Mouse (Mus musculus): Measurements from ENCODE around the gene Lrrc36.

Gene Lrrc36

GRCm38 (mm10) chr8:105466700-105467291 is 53.4 kb downstream of the Lrrc36 start:
- DNase-seq (ENCODE audit: low spot score in 2 of 2), result peak in 1 of 2 experiments; percentile 62

DNA sequence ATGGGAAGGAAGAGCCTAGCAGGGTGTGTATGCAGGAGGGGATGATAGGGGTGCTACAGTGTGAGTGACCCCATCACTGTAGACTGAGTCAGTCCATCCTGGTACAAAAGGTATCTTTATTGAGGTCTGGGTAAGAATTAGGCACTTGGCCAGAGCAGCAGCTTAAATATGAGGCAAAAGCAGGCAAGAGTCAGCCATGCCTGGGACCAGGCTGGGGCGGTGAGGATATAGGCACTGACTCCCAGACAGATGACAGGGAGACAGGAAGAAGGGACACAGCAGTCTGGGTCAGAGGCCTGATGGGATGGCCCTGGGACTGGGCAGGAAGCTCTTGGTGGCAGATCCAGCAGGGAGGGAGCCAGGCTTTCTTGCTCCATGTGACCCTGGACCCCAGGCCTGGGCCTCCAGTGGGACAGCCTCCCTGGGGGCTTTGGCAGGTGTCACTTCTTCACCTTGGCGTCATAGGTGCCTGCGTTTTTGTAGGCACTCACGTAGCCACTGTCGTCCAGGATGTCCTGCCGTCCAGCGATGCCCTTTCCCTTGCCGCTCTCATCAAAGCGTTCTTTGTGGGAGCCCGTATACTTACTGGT is 54.1 kb downstream of the Lrrc36 start:
- no peak for DNase-seq (ENCODE audit: low spot score in 2 of 2)

- DNase-seq (ENCODE audit: low spot score in 2 of 2), result no peak
Observed at GRCm38 (mm10) chr8:105468002-105468720, 54.8 kb downstream of the Lrrc36 start.

DNA sequence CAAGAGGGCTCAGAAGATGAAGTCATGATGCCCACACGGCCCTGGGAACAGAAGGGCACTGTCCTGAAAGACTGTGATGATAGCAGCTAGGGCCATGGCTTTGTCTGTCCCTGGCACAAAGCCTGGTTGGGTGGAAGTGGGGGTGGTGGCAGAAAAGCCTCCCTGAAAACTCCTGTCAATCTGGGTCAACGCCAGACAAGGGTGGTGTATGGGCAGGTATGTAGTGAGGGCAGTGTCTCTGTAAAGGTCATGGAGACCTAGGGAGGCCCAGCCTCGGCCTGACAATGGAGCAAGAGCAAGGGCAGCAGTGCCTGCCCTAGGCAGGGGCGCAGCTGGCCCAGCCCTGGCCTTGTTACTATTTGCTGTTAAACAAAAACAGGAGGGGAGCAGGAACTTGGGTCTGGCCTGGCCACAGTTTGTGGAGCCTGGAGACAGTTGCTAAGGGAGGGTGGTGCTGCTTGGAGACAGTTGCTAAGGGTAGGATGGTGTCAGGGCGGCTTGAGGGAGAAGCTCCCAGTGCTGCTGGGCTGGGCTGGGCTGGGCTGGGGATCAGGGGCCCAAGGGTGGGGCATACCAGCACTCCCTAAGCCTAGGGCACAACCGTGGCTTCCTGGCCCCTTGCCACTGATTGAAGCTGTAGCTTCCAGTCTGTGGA is 55.8 kb downstream of the Lrrc36 start:
- peak in 1 of 2 experiments; percentile 62 for DNase-seq (ENCODE audit: low spot score in 2 of 2)

- DNase-seq (ENCODE audit: low spot score in 2 of 2), result no peak
Observed at GRCm38 (mm10) chr8:105469816-105470215, 56.4 kb downstream of the Lrrc36 start.

GRCm38 (mm10) chr8:105470262-105470661 is 56.9 kb downstream of the Lrrc36 start:
- DNase-seq (ENCODE audit: low spot score in 2 of 2), result no peak

DNA sequence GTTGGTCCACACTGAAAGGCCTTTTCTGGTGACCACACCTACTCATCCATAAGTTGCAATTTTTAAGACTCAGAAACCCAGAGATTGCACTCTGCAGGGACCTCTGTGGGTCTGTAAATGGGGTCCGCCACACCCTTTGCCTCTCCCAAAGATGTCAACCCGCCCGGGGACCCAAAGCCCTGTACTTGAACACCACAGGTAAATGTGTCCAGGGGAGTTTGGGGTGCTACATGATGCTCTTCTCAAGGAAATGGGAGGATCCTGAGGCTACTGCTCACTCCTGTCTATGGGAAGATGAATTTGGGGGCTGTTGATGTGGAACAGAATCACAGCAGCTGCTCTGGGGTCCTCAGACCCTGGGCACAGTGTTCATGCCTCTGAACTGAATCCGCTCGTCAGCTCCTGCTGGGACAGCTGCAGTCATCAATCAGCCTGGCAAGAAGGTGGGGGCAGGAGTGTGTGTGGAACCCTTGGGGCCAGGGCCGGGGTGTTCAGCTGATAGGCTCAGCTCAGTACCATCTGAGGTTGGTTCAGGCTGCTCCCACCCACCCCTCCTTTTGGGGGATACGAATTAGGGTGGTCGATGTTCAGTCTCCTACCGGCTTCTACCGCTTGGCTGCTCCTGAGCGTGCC is 57.4 kb downstream of the Lrrc36 start:
- DNase-seq (ENCODE audit: low spot score in 2 of 2), result no peak

DNA sequence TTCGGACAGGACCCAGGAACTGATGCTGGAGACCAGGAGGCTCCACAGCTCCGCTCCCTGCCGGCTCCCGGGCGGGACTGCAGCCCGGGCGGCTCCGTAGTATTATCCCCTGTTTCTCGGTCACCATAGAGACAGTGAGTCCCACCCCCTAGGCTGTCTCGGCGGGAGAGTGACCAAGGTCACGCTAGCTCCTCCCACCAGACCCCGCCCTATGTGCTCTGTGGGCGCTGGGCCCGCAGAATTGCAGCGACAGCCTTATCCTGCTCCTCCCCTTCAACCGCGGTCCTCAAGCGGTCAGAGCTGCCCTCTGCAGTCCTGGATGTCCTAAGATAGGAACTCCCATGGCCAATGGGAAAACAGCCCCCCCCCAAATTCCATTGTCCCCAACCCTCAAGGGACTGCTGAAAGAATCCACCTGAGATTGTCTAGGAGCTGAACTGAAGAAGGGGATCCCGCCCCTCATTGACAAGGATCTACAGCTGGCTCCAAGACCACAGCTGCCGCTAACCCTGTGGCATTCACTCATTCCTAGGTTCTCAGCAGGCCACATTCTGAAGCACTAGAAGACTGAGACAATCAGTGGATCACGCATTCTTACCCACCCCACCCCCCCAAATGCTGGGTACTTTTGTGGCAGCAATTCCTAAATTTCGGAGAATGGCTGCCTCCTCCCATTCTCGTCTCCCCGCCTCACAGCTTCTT is 58.1 kb downstream of the Lrrc36 start, which contains the start of gene Tppp3:
Tppp3 (minus strand) TSS at position 213 of the 702 bp plus-strand sequence.
- peak; percentile 67 to 80 for DNase-seq (ENCODE audit: low spot score in 2 of 2)

DNA sequence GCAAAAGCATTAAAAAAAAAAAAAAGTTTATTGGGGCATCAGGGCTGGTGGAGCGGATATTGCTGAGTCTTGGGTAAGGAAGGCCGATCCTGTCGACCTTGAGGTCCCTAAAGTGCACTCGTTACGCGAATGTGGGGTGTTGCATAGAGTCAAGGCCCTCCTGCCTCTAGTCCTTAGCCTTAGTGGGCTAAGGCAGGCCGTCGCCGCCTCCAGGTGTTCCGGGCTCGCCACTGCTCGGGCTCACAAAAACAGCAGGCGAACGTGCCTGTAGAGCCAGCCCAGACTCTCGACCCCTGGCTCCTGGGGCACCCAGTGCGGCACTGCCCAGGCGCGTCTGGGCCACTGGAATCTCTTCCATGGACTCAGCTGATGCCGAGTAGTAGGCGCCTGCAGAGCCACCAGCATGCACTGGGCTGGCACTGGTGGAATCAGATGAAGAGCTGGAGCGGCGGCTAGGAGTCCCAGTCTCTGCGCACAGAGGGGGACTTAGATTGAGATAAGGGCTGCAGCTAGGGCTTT is 59.1 kb downstream of the Lrrc36 start:
- DNase-seq (ENCODE audit: low spot score in 2 of 2), result no peak

- DNase-seq (ENCODE audit: low spot score in 2 of 2), result no peak
Observed at GRCm38 (mm10) chr8:105472983-105473382, 59.6 kb downstream of the Lrrc36 start.

DNA sequence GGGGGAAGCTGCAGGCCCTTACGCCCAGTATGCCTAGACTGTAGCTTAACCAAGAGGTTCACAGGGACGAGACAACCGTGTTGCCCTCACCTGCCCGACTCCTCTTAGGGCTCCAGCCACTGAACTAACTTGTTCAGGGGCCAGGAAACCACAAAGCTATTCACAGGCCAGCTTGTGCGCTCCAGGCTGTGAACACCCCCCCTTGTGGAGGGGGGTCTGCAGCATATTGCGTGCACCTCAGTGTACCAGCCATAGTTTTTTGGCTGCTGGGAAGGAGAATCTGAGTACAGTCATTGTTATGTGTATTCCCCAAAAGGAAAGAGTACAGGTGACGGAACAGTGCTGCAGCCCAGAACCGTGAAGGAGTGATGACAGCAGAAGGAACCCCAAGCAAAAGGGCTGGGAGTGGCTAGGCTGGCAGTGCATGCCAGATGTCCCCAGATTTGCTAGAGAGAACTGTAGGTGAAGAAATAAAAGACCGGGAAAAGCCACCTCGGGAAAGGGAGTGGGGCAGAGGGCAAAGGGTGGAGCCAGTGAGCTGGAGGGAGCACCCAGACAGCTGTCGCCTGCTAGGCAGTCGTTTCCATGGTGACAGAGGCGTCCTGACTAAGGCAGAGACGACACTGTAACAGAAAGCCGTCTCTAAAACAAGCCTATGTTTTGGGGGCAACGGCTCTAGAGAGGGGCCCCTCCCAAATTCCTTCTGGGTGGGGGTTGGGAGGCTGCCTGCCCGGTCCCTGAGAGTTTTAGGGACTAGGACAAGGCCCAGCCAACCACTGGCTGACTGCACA is 60.6 kb downstream of the Lrrc36 start:
- no peak for DNase-seq (ENCODE audit: low spot score in 2 of 2)

- DNase-seq (ENCODE audit: low spot score in 2 of 2), result no peak
Observed at GRCm38 (mm10) chr8:105474680-105475079, 61.3 kb downstream of the Lrrc36 start.

GRCm38 (mm10) chr8:105475254-105475653 is 61.9 kb downstream of the Lrrc36 start:
- no peak for DNase-seq (ENCODE audit: low spot score in 2 of 2)

- no peak for DNase-seq (ENCODE audit: low spot score in 2 of 2)
Observed at GRCm38 (mm10) chr8:105475742-105476141, 62.4 kb downstream of the Lrrc36 start.

DNA sequence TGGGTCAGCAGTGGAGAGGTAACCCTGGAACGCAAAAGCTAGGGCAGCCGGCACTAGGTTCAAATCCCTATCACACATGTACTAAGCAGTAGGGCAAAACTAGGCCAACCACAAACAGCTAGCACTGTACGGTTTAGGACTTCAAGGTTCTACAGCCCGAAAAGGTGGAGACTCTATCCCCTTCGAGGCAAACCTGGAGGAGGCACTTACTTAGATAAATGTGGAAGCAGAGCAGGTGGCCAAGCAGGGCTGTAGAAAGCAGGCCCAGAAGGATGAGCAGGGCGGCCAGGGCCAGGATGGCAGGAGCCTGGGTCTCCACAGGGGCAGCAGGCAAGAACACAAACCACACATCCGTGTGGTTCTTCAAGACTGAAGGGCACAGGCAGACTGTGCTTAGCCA is 62.8 kb downstream of the Lrrc36 start:
- DNase-seq (ENCODE audit: low spot score in 2 of 2), result no peak

- DNase-seq (ENCODE audit: low spot score in 2 of 2), result no peak
Observed at GRCm38 (mm10) chr8:105476628-105477413, 63.5 kb downstream of the Lrrc36 start.

GRCm38 (mm10) chr8:105477792-105478191 is 64.4 kb downstream of the Lrrc36 start:
- no peak for DNase-seq (ENCODE audit: low spot score in 2 of 2)

DNA sequence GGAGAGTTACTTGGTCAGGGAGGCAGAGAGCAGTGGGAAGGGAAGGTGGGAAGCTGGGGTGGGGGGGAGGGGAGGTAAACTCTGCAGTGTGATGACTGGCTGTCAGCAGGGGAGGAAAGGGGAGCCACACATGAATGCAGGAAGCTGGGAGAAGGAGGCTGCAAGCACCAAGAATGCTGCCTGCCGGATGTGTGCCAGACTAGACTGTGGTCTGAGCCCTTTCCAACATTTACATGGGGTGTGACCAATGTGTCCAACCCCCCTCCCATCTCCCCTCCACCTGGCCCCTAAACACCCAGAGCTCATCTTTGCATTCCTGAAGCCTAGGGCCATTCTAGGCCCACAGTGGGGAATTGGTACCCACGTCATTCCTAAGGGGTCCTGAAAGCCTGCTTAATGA is 67.6 kb downstream of the Lrrc36 start:
- no peak for DNase-seq (ENCODE audit: low spot score in 2 of 2)

DNA sequence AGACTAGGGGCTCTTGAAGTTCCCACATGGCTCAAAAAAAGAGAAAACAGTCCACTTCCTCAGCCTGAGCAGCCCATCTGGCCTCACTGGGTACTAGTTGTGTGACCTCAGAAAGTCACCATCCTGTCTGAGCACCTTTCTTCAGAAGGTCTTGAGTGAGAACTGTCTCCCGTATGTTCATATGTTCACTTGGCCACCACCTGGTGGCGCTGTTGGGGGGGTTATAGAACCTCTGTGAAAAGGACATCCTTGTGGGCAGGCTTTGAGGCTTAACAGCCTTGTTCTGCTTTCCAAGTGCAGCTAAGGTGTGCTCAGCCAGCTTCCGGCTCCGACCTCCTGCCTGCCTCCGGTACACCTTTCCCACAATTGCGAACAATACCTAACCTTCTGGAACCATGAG is 68.1 kb downstream of the Lrrc36 start:
- no peak for DNase-seq (ENCODE audit: low spot score in 2 of 2)

- no peak for DNase-seq (ENCODE audit: low spot score in 2 of 2)
Observed at GRCm38 (mm10) chr8:105482123-105482522, 68.8 kb downstream of the Lrrc36 start.

Data from frontal cortex, postnatal 36 days (tissue).